Mouse (Mus musculus) cerebellum, adult 2 months (tissue): Measurements from ENCODE around the gene Pex14.

Experiments
- CTCF ChIP-seq: fragments of 200-500 bp; IDR thresholded peaks from 2 replicates; pipeline ENCODE4 v1.5.1; 2011; ENCODE audit warnings: low read depth, mild to moderate bottlenecking, control low read depth, low read length, moderate library complexity, borderline replicate concordance; ENCODE audit not compliant: insufficient read depth
- POLR2A ChIP-seq: fragments of 200-500 bp; IDR thresholded peaks from 2 replicates; pipeline ENCODE4 v1.6.1; 2011; ENCODE audit warnings: low read length, control low read depth, borderline replicate concordance; ENCODE audit not compliant: insufficient read depth

GRCm38 (mm10) chr4:148950932-148951650 is 148.6 kb downstream of the Pex14 start:
- no peak for TF ChIP-seq CTCF
- TF ChIP-seq POLR2A = no peak
